Mouse (Mus musculus): ENCODE results near the gene Ghdc.
"Not testable (repeated sequence)": the region's sequence is repeated elsewhere in the genome, so short reads cannot be mapped to it uniquely, and the experiment has no call there.

Ghdc gene

DNA sequence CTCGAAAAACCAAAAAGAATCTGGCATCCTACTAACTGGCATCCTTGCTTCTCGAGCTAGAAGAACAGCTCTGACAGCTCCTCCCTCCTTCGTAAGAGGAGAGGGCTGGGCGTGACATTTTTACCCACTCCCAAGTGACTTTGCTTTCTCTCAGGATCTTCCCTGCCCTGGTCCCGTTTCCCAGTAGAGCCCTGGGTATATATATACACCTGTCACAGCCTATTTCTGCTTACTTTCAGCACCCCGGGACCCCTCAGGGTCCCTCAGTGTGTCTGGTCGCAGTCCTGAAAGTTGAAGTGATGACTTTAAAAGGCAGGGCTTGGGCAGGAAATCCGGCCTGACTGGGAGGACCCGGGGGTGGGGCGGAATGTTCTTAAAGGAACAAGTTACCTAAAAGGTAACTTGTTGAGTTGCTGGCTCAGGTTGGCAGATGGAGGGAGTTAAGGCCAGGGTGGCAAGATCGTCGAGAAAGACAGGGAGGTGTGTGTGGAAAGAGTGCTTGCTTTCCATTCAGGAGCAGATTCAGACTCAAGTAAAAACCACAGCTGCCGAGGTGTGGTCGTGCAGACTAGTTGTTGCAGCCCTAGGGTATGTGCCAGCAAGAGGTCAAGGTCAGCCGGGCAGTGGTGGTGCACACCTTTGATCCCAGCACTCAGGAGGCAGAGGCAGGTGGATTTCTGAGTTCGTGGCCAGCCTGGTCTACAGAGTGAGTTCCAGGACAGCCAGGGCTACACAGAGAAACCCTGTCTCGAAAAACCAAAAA lies at the start of gene Ghdc:
Gene Ghdc (minus strand): TSS at position 312 of the 763 bp plus-strand sequence.
- peak; percentile 87 for DNase-seq

DNA sequence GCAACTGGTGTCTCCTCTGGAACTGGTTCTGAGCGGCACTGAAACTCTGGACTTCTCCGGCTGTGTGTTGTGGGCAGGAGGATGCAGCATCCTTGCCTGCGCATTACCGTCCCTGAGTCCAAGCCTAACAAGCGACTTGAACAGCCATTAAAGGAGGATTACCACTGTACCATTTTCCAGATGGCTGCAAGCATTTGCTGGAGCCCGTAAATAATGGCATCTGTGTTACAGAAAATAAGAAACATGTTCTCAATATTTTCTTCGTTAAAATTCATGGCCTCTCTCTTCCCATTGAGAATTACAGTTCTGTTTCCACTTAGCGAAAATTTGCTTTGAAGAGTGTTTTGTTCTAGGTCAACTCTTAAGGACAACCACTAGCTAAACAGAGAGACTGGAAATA lies 49.3 kb upstream of the Ghdc start:
- DNase-seq = no peak

DNA sequence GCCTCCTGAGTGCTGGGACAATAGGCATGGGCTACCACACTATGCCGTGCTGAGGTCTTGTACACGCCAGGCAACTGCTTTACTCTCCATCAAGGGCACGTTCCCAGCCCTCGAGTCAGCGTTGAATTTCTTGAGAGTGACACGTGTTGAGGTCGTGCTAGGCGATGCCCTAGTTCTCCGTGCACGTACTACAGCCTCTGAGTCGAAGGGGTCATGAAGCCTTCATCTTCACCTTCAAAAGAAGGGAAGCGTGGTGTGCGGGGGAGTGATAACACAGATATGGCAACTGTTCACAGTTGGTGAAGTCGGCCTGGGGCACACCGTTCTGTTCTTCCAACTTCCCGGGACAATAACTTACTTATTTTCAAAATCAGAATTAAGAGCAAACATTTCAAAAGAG lies 48.9 kb upstream of the Ghdc start:
- peak; percentile 78 for DNase-seq

DNA sequence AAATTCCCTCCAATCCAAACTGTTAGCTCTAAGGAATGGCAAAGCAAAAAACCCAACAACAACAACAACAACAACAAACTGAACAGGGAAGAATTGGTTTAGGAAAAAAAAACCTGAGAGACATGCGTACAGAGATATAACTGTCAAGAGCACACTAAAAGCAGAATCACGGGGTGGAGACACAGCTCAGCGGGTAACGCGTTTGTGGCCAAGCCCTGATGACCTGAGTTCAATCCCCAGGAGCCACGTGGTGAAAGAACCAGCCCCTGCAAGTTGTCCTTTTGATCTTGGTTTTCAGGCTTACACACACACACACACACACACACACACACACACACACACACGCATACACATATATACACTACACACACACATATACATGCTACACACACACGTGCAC lies 48.3 kb upstream of the Ghdc start:
- DNase-seq = no peak

DNA sequence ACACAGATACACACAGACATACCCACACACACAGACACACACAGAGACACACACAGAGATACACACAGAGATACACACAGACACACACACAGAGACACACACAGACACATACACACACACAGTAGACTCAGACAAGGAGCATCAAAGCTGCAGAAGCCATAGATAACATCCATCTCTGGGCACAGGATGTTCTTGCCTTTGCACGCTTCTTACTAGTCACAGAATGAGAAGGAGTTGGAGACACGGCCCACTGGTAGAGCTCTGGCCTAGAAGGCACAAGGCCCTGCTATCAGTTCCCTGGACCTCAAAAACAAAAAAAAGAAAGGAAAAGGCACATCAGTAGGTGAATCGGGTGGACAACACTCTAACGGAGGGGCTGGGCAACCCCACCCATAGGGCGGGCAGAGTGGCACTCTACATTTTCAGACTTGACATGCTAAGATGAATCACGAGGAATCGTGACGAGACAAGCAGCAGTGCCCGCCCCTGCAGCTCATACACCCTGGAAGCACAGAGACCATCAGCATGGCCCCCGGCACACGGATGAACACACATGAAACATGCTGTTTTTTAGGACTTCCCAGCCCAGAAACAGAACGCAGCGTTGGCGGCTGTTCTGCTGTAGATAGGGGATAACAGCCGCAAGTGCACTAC lies 47.7 kb upstream of the Ghdc start:
- DNase-seq = no peak

DNA sequence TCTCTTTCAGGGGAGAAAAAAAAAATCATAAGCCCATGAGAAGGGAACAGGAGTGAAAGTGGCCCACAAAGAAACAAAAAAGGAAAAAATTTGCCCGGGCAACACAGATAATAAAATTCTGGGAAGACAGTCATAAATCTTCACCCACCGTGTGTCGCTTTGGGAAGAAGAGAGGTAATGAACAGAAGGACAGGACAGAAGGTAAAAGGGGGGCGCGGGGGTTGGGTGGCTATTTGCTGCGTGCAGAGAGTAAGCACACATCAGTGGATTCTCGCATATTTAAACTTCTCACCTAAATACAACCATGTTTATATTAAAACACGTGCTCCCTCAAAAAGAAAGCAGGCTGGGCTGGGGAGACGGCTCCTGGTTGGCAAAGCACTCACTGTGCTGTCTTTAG lies 46.6 kb upstream of the Ghdc start:
- no peak for DNase-seq

DNA sequence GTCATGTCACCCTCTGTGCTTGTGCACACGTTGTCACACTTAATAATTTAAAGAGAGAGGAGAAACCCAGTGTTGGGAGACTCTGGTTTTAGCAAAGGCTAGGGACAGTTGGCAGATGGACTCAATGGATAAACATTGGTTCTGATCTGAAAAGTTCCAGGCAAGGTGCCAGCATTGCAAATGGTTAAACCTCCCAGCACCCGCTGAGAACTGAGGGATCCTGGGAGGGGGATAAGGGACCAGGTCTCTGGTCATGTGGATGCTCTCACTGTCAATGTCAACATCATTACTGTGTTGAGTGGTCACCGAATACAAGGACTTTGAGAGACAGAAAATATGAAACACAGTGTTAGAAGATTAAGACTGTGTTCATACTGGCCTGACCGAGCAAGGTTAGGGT lies 46.0 kb upstream of the Ghdc start:
- DNase-seq = no peak

DNA sequence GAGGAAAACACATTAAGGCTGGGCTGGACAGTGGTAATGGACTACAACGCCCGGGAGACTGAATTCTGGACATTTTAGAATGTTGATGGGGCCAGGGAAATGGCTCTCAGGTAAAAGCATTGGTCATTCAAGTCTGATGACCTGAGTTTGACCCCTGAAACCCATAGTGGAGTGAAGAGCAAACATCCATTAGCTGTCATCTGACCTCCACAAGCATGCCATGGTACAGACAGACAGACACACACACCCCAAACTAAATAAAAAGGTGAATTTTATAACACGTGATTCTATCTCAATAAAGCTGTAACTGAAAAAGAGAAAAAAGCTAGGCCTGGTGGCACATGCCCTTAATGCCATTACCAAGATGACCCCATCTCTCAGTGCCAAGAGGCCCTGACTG lies 45.6 kb upstream of the Ghdc start:
- DNase-seq = no peak

DNA sequence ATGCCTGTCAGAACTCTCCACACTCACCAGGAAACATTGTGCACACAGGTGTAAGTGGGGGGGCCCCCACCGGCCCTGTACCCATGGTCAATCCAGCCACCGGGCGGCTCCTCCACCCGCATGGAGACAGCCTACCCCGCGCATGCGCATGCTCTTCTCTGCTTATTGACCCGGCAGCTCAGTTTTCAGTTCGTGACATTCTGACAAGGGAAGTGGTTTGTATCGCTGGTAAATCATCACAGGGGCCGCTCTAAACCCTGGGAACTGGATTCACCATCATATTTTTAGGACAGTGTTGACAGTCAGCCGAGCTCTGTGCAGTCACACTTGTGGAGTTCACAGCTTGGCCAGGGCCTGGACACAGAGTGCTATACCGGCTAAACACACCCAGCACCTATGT lies 43.7 kb upstream of the Ghdc start:
- DNase-seq = peak; percentile 88

DNA sequence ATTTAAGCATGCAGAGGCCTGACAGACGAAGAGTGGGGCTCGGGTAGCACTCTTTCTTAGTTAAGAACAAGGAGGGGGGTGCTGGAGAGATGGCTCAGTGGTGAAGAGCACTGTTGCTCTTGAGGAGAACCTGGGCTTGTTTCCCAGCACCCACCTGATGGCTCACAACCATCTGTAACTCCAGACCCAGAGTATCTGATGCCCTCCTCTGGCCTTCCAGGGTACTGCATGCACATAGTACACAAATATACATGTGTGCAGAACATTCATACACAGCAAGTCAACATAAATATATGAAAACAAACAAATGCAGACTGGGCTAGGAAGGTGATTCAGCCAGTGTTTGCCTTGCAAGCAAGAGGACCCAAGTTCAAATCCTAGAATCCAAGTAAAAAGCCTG lies 40.4 kb upstream of the Ghdc start:
- peak; percentile 32 for DNase-seq

DNA sequence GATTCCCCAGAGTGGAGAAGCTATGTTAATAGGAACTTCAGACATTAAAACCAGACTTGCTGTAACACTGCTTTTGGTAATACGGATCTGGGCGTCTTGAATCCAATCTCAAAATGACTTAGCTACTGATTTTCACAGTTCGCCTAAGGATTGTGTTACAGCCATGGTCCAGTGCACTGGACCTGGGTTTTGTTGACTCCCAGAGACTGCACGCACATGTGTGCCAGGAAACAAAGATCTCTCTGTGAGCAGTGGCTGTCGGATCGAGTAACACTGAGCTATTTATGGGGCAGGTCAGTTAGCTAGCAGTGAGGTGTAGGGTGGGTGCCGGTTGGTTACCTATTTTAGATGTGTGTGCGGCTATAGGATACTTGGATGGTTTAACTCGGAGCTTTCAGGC lies 39.8 kb upstream of the Ghdc start:
- no peak for DNase-seq

DNA sequence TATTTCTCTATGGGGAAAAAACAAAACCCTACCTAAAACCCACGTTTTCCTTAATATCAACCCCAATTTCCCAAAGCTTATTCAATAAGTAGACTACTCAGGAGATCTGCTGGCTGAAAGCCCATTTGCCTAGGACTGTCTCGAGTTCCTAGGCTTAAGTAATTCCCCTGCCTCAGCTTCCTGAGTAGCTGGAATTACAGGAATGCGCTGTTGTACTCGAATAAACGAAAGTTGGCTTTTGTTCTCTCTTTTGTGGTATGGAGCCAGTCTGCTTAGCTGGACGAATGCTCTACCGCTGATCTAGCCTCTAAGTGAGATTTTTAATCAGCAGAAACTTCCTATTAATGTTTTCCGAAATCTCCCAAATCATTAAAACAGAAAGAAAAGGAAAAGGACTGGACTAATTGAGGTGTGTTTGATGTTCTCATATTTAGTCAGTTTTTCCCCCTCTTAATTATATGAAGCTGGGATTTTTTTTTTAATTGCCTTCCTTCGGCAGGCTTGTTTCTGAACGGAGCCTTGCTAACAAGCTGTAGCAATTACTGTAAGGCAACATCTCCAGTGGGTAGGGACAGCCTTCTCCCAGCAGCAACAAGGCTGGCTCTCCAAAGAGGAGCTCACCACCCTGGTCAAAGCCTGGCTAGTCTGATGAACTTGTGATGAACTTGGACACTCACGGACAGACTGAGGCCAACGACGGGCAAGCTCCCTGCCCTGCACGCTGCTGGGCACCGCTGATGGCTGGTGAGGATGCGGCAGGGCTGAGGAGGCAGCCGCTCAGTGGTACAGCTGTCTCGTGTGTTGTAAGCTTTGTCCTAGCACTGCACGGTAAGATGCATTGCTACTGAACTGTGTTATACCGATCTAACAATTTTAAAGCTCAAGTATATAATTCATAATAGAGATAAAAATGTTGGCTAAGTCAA lies 35.9 kb upstream of the Ghdc start:
- no peak for DNase-seq

DNA sequence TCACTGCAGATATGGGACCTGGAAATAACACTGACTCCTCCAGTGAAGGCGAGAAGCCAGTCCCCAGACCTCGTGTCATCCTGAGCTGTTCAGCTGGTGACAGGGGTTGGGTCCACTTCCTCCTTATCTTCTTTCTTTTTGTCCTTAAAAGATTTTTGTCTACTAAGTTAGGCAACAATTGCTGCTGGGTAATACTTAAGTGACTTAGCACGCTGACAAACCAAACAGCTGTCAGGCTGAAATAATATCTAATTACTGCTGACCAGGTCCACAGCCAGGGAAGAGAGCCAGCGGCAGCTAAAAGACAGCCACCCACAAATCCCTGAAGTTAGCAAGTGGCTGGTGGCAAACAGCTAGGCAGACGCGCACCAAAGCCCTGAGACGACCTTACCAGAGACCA lies 34.8 kb upstream of the Ghdc start:
- no peak for DNase-seq

DNA sequence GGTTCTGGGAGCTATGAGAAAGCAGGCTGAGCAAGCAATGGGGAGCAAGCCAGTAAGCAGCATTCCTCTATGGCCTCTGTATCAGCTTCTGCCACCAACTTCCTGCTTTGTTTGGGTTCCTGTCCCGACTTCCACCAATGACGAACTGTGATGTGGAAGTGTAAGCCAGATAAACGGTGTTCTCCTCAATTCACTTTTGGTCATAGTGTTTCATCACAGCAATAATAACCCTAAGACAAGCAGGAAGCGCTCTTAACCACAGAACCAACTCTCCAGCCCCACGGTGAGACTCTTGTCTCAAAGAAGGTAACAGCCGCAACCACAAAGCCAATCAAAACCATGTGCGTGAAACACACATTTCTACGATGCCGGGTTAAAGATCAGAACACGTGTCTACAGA lies 33.7 kb upstream of the Ghdc start:
- DNase-seq = no peak

DNA sequence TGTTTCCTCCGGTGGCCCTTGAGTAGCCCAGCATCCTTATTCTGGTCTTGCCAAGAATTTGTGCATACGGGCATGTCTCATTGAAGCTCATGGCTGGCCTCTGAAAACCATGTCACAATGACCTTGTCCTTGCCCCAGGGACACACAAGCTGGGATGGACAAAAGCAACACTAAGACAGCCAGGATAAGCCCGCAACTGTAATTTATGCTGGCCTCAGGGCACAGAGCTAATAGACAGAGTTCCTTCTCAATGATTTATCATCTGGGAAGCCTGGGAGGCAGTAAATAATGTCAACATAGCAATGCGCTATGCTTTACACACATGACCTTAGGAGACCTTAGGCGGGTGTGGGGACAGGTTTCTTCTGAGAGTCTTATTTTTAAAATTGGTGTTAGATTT lies 28.7 kb upstream of the Ghdc start:
- no peak for DNase-seq

DNA sequence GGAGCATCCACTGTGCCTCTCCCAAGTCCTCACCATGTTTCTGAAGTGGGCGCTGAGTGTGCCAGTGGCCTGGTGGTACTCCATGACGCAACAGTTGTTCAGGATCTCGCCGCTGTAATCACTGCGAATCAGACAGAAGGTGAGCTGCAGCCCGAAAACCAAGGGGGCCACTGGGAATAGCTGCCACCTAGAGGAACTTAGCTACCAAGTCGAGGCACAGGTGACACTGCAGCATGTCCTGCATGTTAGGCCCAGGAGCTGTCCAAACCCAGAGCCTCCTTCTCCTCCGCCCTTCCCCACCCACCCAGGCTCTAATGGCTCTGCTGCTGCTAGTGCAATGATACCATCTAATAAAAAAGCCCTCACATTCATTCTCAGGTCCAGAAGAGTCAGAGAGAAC lies 25.8 kb upstream of the Ghdc start:
- DNase-seq = no peak

DNA sequence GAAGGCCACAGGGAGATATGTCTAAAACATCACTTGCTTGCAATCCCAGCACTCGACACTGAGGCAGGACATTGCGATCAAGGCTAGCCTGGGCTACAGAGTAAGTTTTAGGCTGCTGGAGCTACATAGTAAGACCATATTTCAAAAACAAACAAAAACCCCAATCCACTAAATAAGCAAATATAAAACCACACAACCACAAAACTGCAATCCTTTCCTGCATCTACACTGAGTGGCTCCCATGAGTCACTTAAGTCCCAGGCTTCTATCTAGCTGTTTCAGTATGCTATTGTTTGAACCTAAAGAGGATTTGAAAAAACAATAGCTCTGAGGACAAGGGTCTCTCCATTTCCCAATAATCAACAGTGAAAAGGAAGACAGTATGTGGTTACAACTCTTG lies 24.6 kb upstream of the Ghdc start:
- DNase-seq = no peak

DNA sequence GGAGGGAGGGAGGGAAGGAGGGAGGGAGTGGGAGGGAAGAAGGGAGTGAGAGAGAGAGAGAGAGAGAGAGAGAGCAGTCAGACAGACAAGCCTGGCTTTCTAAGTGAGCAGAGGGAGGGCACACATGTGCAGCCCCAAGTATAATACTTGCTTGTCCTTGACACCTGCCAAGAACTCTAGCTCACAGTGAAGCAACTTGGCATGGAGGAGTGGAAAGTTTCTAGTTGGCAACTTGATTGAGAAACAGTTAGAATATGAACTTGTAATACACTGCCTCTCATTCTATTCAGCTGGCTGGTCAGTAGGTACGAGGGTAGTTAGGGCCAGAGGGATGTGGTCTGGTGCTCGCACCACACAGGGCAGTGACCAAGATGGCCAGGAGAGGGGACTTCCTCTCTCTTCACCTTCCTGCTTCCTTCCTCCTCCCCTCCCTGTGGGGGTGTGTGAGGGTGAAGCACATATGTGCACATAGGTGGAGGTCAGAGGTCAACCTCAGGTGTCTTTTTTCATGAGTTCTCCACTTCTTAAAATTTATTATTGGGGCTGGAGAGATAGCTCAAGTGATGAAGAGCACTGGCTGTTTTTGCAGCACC lies 20.8 kb upstream of the Ghdc start:
- no peak for DNase-seq

DNA sequence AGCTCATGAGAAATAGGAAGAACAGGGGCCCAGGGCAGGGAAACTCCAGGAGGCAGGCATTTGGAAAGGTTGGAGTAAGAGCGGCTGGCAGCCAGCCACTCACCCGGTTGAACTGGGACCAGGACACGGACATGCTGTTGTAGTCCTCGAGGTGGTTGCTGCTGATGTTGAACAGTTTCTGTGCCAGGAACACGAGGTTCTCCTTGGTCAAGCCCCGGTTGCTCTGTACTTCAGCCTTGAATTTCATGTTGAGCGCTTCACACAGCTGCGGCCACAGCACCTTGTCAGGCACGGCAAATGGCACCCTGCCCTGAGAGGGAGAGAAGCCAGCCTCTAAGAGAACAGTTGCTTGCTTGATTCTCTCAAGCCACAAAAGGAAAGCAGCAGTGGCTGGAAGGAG lies 19.9 kb upstream of the Ghdc start:
- DNase-seq = not testable (repeated sequence)

DNA sequence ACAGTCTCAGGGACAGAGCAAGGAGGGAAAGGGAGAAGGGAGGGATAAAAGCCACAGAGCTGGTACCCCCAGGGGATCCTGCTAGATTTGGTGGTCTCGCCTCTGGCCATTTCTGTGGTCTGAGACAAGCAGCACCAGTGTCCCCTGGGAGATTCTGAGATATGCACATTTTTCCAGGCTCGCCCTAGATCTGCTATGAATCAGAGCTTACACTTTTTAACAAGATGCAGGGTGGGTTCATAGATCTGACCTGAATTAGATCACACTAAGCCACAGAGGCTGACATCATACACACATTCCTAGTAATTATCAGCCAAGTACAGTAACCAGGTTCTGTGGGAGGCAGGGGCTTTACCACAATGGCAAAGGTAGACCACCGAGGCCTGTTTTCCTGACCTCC lies 18.9 kb upstream of the Ghdc start:
- no peak for DNase-seq

DNA sequence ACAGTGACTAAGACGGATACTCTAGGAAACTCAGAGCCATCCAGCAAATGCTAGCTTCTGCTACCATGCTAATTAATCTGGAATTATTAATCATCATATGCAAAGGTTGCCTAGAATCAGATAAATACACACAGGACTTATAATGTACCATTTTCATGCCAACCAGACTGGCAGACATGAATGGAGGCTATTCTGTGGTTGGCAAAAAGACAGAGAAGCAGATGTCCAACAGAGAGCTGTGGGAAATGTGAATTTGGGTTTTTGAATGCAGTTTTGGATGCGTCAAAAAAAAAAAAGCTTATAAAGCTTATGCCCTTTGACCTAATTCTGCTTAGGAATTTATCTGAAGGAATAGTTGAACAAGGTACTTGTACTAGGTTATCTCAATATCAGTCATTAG lies 15.0 kb upstream of the Ghdc start:
- no peak for DNase-seq

DNA sequence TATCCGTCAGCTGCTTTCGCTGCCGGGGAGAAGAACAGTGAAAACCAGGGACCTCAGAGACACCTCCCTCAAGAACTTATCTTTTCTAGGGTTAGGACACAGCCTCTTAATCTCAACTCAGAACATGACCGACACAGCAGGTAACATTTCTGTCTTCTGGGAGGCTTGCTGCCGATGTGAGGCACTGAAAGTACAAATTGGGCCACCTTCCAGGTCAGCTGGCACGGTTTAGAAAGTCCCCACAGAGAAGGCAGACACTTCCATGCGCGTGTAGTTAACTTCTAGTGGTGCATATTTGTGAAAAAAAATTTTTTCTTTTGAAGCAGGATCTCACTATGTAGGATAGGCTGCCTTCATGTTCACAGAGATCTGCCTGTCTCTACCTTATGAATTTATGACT lies 13.5 kb upstream of the Ghdc start:
- DNase-seq = no peak

DNA sequence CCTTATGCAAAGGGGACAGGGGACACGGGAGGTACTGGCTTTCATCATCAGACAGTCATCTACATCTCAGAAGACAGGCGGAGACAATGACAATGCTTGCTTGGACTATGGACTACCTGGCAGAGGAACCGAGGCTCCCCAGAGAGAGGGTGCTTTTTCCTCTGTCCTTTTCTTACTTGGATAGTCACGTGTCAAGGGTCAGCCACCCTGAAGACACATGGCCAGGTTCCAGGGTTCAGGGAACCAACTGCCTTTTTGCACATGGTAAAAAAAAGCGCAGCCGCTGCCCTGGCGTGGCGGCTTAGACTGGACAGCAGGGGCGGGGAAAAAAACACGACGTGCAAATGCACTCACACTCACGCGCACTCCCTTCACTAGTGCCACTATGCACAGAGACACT lies 11.8 kb upstream of the Ghdc start:
- DNase-seq = no peak

All from thymus, postnatal 14 days (tissue).